Mouse (Mus musculus) gastrocnemius, postnatal 14 days (tissue): ENCODE data around the gene Akap5. TPM values are rescaled to one million over a fixed set of nuclear protein-coding genes. Genes with fewer than 3 reads are reported as not detected.

ENCODE experiments used
- DNase-seq: peaks from one replicate; pipeline ENCODE4 v3.0.0; 2021; ENCODE audit warnings: mixed read lengths
- intact Hi-C: fragments of 180-260 bp; cut with DNase I; formaldehyde crosslinking; loops from one replicate; pipeline ENCODE4 v1.15.1; 2025; ENCODE audit warnings: low total_unique reads
- long read RNA-seq, 2 experiments: library from polyadenylated mRNA; stranded (forward); transcript quantifications; one replicate each; pipeline ENCODE4 v2.0.0; 2021
- total RNA-seq, 2 experiments: library from RNA; stranded (reverse); gene quantifications; 2 replicates each; pipeline ENCODE4 v1.2.3; 2021

The Akap5 gene
- 1 to 10 TPM; 1.0 to 1.5 TPM for total RNA-seq
- long read RNA-seq, experiment 1, result 0 reads
- long read RNA-seq, experiment 2, full-length matches to known transcripts, result 2 of 2 reads
- long read RNA-seq, experiment 2, partial matches to known transcripts, result 0 of 2 reads
- long read RNA-seq, experiment 2, other reads (novel, unspliced or antisense), result 0 of 2 reads

- intact Hi-C loops, result no loop called here
Observed at GRCm38 (mm10) chr12:76324679-76325431, at the start of gene Akap5. Gene Akap5, plus strand, starts transcription at chr12:76324891.

DNA sequence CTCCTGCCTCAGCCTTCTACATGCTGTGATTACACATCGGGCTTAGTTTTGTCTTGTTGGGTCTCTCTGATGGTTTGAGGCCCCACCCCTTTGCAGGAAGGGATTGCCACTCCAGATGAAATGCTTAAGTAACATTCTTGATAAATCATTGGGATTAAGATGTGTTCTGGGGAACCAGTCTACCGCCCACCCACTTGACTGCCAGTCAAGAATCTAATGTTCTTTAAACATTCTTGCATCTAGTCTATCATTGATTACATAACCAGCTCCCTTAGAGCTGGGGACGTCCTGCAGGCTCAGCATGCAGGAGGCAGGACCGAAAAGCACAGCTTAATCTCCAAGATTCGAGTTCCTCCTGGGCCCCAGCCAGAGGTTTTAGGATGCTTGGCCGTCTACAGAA is 46.5 kb upstream of the Akap5 start:
- intact Hi-C loops, result no loop called here
- no peak for DNase-seq

More at GRCm38 (mm10) chr12:76324679-76325431, at the start of gene Akap5:
- DNase-seq, result peak; percentile 43

- no peak for DNase-seq
- intact Hi-C loops, result no loop called here
Observed at GRCm38 (mm10) chr12:76280556-76280955, 44.1 kb upstream of the Akap5 start.

GRCm38 (mm10) chr12:76281111-76281660 is 43.5 kb upstream of the Akap5 start:
- no peak for DNase-seq
- intact Hi-C loops, result no loop called here

DNA sequence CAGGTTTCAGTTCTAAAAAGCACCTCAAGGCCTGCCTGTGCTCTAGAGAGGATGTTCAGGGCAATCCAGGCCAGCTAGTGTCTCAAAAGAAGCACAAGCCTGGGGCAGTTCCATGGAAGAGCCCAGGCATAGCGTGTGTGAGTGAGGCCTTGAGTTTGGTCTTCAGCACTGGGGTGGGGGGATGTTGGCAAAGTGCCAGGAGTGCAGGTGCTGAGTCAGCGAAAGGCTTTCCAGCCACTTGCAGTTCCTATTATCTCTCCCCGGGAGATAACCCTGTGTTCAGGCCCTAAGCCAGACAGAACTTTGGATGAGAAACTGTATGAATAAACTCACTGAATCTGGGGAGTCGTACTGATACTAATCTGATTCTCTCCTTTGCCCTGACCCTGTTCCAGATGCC is 42.6 kb upstream of the Akap5 start:
- no peak for DNase-seq
- intact Hi-C loops, result no loop called here

DNA sequence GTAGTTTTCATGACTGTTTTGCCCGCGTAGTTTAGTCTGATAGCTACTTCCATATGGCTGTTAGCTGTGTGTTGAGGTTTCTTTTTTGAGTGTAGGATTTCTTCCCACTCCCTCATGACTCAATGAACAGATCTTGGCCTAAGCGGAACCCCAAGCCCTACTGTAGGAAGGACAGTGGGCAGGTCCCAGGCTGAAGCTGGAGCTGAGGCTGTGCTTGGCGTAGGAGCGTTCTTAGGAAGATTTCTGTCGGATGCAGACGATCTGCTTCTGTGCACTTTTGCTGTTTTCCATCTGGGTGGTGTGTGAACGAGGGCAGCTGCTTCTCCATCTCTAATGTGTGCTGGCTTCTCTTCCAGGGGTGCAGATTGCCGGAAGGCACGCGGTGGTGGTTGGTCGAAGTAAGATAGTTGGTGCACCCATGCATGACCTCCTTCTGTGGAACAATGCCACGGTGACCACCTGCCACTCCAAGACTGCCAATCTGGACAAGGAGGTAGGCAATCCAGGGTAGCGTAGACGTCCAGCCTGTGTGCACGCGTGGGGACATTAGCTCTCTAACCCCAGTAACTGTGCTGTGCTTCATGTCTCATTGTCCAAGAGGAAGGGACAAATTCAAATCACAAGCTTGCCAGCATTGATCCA is 42.0 kb upstream of the Akap5 start:
- intact Hi-C loops, result no loop called here
- no peak for DNase-seq

DNA sequence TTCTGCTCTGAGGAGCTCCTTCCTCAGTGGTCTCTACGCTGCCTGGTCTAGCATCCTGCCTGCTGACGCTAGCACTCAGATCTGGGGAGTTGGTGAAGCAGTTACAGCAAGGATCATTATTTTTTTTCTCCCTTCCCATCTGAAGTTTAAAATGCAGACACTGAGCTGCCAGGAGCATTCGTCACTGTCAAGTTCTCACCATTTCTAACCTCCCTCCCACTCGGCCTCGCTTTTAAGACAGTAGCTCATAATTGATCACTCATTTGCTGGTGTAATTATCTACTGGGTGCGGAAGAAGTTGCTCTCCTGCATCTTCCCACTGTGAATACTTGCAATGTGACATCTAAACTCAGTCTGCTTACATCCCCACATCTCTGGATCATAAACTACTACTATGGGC is 39.3 kb upstream of the Akap5 start:
- no peak for DNase-seq
- intact Hi-C loops, result no loop called here

- intact Hi-C loops, result no loop called here
- no peak for DNase-seq
Observed at GRCm38 (mm10) chr12:76287986-76288385, 36.7 kb upstream of the Akap5 start.

- no peak for DNase-seq
- intact Hi-C loops, result no loop called here
Observed at GRCm38 (mm10) chr12:76288494-76288893, 36.2 kb upstream of the Akap5 start.

DNA sequence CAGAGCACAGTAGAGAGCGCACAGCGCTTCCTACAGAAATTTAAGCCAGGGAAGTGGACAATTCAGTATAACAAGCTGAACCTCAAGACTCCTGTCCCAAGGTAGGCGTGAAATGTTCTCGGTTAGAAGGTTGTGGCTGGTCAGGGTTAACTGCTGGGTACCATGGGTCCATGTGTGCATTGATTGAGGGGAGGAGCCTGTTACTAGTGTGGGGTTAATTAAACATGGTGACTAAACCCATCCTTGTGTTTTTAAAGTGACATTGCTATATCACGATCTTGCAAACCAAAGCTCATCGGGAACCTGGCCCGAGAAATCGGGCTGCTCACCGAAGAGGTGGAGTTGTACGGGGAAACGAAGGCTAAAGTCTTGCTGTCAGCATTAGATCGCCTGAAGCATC is 35.3 kb upstream of the Akap5 start:
- no peak for DNase-seq
- intact Hi-C loops, result no loop called here

GRCm38 (mm10) chr12:76290271-76290670 is 34.4 kb upstream of the Akap5 start:
- intact Hi-C loops, result loop anchor here (10.0 kb wide), 1 partner anchor 185 kb away; no protein-coding TSS in a partner anchor
- no peak for DNase-seq

- DNase-seq, result peak; percentile 63
- intact Hi-C loops, result loop anchor here (10.0 kb wide), 1 partner anchor 182 kb away; no protein-coding TSS in a partner anchor
Observed at GRCm38 (mm10) chr12:76293192-76293591, 31.5 kb upstream of the Akap5 start.

DNA sequence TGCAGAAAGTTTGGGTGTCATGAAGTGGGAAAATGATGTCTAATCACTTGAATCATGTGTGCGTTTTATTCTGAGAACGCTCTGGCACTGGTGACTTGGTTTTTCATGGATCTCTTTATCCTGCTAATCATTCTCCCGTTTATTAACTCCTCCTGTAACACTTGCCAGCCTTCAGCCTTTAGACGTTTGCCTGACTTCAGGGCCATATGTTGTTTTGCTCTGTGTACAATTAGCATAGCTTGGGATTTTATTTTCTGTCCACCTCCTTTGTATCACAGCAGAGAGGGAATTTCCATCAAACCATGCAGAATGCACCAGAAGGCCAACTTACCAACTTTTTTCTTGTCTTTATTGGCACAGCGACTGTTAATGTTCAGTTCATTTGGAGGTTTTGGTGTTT is 26.9 kb upstream of the Akap5 start:
- no peak for DNase-seq
- intact Hi-C loops, result loop anchor here (10.0 kb wide), 1 partner anchor 177 kb away; no protein-coding TSS in a partner anchor

DNA sequence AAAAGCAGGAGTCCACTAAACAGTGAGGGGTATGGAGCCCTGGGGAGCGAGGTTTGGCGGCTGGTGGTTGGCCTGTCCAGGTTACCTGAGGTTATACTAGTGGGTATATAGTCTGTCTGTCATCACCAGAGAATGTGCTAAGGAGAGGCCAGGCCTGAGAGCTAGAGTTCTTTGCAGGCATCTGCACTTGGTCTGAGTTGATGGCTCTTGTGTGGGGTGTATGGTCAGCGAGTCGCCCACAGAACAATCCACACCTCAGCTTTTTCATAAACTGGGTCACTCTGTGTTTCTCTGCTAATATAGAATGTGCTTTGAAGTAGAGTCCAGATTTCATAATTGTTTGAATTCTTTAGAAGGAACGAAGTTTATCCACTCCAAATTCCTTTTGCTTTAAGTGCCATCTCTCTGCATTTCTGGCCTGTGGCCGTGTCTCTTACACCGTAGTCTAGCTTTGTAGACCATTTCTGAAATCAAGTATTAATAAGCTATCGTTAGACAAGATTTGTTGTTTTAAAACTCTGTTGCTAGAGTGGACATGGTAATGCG is 25.3 kb upstream of the Akap5 start:
- no peak for DNase-seq

DNA sequence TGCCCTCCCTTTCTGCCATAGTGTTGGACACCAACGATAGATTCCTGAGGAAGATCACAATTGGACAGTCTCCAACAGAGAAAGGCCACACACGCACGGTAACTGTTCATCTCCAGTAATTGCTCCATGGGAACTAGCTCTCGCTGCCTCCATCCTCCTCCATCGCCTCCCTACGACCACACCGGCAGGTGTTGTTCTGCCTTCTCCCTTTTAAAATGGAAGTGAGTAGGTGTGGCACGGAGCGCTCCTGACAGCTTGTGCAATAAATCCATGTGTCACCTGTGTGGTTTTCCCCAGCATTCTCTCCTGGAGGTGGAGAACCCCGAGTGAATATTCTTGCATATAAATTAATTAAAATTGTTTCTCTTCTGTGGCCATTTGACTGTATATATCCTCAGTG is 24.3 kb upstream of the Akap5 start:
- intact Hi-C loops, result no loop called here

More for the DNA sequence above, 25.3 kb upstream of the Akap5 start:
- intact Hi-C loops, result loop anchor here (10.0 kb wide), 1 partner anchor 175 kb away; no protein-coding TSS in a partner anchor

DNA sequence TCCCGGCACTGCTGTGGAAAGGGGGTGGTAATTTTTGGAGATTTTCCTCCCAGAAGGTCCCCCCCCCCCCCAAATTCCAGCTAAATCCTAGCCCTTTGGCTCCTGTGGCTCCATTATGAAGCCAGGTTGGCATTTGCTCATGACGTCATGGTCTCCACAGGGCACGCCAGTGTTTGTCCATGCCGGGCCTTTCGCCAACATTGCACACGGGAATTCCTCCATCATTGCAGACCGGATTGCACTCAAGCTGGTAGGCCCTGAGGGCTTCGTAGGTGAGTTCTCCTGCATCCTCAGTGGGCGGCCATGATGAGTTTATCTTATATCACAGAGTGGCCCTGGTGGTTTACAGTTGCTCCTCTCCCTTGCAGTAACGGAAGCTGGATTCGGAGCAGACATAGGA is 21.2 kb upstream of the Akap5 start:
- intact Hi-C loops, result no loop called here
- DNase-seq, result no peak

More for the DNA sequence above, 24.3 kb upstream of the Akap5 start:
- DNase-seq, result no peak

- intact Hi-C loops, result no loop called here
- DNase-seq, result no peak
Observed at GRCm38 (mm10) chr12:76304199-76304598, 20.5 kb upstream of the Akap5 start.

DNA sequence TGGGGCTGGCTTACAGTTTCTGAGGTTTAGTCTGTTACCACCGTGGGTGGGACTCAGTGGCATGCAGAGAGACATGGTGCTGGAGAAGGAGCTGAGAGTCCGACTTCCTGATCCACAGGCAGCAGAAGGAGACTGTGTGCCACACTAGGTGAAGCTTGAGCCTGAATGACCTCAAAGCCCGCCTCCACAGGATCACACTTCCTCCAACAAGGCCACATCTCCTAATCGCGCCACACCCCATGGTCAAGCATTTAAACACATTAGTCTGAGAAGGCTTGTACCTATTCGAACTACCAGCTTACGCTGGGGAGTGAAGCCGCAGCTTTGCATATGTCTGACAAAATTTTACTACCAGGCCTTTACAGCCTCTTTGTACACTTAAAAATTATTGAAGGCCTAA is 19.6 kb upstream of the Akap5 start:
- intact Hi-C loops, result no loop called here
- DNase-seq, result no peak

- intact Hi-C loops, result no loop called here
- no peak for DNase-seq
Observed at GRCm38 (mm10) chr12:76306852-76307561, 17.7 kb upstream of the Akap5 start.
